Mouse (Mus musculus) heart, postnatal 0 days (tissue): Measurements from ENCODE around the gene Cdkal1.

ENCODE experiments used
- CTCF ChIP-seq: IDR thresholded peaks from 2 replicates; pipeline ENCODE4 v1.5.1; 2016; ENCODE audit warnings: antibody characterized with exemption, control low read depth, low read depth
- EP300 ChIP-seq: IDR thresholded peaks from 2 replicates; pipeline ENCODE4 v1.6.1; 2016; ENCODE audit warnings: antibody characterized with exemption, low read depth

- no peak for TF ChIP-seq EP300
- no peak for TF ChIP-seq CTCF
These were observed 459.8 kb downstream of the Cdkal1 start for GRCm38 (mm10) chr13:29395694-29396093.
